Mouse (Mus musculus) hematopoietic stem cell, adult 5-6 weeks (primary cell): Measurements from ENCODE around the gene Rab7. TPM values are rescaled to one million over a fixed set of nuclear protein-coding genes. Genes with fewer than 3 reads are reported as not detected.

ENCODE experiments used
- ATAC-seq, 2 experiments: fragments of 125-278 bp in 1 of 2; replicated peaks in 1 of 2; 2 replicates each; pipeline ENCODE4 v1.8.0; 2016 to 2017; ENCODE audit warnings: inconsistent platforms in 2 of 2, mild to moderate bottlenecking in 2 of 2, moderate number of reproducible peaks in 2 of 2, low read depth in 1 of 2, moderate TSS enrichment in 1 of 2; ENCODE audit not compliant: low FRiP score in 2 of 2, poor library complexity in 2 of 2, severe bottlenecking in 2 of 2, insufficient read depth in 1 of 2, low TSS enrichment in 1 of 2
- total RNA-seq: library from RNA; stranded (forward); fragments of 172-1452, 232-1000 nt; gene quantifications from 2 replicates; pipeline ENCODE4 v1.2.3, GENCODE M21; 2017

The Rab7 gene
- total RNA-seq, 1 experiment from 2014 or later = 73.6 TPM

DNA sequence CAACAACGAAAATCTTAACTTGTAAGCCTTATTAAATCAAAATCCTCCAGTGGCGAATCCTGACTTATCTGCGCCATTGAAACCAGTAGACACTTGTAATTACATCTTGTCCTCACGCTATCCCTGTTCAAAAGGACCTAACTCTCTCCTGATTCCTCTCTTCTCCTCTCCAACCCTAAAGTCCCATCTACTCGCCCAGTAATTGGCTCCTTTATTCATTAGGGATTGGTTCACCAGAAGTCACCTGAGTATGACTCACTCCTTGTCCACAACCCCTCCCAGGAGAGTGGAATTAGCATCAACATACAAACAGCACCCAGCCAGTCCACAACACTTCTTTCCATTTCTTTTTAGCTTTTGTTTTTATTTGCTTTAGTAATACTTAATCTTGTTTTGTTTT is 14.8 kb upstream of the Rab7 start:
- ATAC-seq = no peak

DNA sequence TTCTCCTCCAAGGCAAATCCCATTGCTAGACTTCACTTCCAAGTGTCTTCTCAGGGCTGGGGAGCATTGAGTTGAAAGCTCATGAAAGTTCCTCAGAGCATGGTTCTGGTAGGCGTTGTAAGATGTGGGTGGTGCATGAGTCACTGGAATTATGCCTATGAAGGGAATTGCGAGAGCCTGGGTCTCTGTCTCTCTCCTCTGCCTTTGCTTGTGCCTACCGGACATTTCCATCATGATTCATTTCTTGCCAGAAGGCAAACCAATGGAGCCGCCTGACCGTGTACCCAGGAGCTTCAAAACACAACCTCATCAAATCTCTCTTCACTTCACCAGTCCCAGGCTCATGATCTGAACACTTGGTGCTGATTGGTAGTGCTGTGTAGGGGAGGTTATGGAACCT is 11.8 kb upstream of the Rab7 start:
- no peak for ATAC-seq

DNA sequence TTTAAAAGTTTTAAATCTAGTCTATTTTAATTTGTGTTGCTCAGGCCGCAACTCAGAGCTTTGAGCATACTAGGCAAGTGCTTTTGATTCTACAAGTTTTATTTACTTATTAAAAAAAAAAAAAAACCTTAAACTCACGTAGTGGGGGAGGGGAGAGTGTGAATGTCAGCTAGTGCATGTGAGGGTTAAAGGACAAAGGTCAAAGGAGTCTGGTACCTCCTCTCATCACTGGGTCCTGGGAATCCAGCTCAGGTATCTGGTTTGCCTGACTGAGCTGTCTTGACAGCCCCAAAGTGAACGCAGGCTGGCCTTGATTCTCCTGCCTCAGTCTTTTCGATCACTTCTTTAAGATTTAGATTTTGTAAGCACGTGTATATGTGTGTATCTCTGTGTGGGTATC is 10.6 kb upstream of the Rab7 start:
- no peak for ATAC-seq

DNA sequence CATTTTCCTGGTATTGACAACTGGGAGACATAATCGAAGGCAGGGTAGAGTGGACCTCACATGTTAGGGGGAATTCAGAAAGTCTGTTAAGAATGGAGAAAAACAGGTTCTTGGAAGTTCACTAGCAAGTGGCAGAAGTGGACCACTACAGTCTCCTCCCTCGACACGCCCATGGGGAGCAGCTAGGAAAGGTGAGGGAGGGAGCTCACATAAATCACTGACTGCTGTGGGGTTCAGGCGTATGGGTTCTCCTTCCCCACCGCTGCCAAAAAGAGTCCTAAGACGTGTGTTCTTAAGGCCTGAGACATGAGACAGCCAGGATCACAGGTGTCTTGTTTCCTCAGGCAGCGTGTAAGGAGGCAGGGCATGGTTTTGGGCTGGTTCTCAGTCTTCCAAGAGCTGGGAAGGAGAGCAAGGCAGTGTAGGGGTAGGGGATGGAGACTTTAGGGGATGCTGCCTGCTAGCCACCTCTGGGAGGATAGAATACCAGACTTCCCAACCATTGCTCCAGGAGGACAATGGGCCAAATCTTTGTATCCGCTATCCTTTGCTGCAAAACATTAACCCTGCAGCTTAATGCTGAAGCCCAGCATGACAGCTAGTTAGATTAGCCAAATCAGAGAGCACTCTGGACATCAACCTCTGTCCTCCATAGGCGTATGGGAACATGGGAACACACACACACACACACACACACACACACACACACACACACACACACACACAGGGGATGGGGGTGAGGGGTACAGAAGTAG is 9.2 kb upstream of the Rab7 start:
- ATAC-seq = peak in 1 of 2 experiments; percentile 44; a peak in 1 of 4 replicates

DNA sequence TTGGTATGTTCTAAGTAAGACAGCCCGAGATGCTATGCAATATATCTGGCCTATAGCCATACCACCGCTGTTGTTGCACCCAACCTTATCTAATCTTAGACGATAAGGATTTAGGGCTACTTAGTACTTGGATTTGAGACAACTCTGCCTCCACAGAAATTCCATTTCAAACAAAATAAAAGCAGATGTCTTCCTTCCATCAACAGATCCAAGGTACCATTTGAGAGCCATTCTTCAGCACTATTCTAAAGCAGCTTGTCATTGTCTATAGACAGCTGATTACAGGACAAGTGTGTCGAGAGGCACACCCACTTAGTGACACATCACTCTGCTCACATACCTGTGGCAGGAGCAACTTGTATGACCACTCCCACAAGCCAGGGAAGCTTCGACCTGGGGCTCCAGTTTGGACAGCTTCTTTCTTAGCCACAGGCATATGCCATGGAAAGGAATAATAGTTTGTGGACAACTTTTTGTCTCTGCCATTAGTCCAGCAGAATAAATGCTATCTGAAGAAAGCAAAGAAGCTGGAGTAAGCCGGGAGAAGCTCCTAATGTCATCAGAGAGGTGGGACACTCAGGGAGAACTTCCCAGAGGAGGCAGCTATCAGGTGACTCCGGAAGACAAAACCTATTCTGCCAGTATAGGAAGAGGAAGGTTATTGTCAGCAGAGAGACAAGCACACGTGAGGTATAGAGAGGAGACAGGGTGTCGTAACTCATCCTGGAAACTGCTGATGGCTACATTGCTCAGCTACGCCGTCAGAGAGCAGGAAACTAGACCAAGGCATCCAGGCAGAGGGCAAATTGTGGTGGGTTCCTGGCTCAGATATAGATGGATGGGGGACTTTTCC is 8.4 kb upstream of the Rab7 start:
- ATAC-seq = peak in 1 of 2 experiments; percentile 73; a peak in 1 of 4 replicates

DNA sequence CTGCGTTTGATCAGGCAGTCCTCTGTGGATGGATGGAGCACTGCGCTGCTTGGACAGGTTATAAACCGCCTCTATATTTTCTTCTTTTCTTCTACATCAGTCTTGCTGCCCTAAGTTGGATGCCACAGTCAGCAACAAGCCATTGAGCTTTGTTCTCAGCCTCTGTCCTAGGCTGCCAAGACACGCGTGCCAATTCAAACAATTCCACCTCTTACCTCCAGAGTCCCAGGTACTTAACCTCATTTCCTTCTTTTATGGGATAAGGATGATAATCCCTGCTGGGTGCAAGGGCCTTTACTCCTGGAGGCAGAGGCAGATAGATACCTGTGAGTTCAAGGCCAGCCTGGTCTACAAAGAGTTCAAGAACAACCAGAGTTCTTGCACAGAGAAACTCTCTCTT is 6.1 kb upstream of the Rab7 start:
- ATAC-seq = no peak

DNA sequence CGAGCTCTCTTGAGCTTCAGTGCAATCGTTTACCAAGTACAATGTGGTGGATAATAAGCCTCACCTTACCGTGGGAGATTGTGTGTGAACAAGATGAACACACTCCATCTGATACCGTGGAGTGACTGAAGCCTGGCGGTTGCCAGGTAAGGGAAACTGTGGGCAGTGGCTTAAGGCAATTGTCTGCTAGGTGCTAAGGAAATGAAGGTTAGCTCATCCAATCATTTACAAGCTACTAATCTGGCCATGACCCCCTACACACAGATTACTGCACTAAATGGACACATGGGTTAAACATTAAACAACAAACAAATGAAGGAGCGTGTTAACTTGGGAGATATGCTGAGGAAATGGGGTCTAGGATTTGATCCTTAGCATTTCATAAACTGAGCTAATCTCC is 3.9 kb upstream of the Rab7 start:
- ATAC-seq = no peak

DNA sequence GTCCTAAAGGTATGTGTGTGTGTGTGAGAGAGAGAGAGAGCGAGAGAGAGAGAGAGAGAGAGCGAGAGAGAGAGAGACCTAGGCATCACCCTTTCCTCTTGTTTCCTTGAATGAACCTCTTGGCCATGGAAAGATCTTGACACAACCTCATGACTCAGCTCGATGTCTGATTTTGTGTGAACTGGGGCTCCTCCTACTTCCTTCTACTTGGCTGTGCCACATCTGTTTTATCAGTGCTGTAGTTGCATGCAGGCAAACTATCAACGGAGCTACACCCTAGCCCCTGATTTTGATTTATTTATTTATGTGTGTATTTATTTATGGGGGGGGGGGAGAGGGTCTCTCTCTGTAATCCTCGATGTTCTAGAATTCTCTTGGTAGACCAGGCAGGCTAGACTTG is 2.8 kb upstream of the Rab7 start:
- ATAC-seq = peak; percentile 35 to 60; a peak in 2 of 4 replicates

DNA sequence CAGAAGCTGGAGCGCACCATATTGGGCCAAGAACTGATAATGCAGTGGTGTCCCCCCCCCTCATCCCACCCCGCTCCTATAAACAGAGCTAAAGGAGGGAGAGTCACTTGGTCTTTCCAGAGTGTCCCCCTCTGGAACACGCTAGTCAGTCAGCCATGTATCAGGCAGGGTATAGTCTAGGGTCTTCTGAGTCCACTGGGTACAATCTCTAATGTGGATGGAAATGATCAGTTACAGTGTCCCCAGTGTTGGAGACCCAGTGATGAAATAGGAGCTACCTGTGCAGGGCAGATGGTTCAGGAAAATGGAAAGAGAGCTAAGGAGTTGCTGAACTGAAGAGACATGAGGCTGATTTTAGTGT is 316 bp upstream of the Rab7 start:
- ATAC-seq = no peak

DNA sequence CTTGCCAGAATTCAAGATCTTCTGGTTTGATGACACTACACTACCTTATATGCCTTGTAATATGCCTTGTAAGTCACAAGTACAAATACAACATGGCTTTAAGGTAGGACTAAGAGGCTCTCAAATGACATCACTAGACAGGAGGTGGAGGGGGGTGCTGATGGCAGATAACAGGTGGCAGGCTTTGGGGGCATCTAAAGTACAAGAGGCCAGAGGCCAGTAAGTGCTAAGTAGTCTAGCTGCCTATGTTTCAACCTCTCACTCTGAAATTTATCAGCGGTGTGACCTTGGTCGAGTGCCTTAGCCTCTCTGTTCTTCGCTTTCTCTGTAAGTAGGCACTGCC is 865 bp downstream of the Rab7 start:
- ATAC-seq = no peak

DNA sequence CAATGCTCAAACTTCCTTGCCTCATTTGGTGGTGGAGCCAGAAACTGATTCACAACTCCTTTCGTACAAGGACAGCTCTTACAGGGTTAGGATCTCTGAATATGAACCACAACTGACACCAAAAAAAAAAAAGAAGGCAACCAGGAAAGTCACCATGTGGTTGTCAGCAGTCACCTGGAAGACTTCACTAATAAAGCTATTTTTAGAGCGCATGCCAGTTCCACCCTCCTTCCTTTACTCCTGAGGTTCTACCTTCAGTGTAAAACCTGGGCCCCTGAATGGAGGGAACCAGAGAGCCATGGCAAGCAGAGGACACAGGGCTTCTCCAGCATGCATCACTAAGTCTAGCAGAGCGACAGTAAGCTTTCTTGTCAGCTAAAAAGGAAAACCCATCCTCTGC is 2.7 kb downstream of the Rab7 start:
- ATAC-seq = no peak

DNA sequence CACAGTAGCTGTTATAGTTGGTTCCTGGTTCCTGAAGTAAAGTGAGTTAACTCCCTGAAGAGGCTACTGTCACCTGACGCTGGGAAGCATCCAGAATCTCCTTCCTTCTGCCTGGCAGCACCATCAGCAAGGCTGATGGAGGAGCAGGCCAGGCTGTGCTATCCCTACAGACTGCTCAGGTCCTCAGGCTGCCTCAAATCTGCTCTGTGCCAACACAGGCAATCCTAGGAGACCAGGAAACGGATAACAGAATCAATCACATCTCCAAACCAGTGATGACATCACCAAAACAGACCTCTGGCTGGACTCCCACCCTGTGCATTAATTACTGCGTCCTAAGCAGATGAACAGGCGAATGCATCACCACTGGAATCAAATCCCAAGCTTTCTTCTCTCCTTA is 3.8 kb downstream of the Rab7 start:
- ATAC-seq = no peak

DNA sequence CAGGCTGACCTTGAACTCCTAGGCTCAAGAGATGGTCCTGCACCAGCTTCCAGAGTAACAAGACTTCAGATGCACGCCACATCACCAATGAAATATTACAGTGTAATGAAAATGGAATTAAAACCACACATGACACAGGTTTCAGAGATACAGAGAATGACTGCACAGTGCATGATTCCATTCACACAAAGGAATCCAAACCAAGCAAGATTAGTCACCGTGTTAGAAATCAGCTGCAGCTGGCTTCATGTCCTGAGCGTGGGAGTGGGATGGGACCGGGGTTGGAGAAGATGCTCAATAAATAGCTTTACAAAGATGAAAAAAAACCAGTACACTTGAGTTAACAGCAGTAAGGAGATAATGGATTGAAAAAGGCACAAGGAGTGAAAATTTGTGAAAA is 5.6 kb downstream of the Rab7 start:
- ATAC-seq = no peak

DNA sequence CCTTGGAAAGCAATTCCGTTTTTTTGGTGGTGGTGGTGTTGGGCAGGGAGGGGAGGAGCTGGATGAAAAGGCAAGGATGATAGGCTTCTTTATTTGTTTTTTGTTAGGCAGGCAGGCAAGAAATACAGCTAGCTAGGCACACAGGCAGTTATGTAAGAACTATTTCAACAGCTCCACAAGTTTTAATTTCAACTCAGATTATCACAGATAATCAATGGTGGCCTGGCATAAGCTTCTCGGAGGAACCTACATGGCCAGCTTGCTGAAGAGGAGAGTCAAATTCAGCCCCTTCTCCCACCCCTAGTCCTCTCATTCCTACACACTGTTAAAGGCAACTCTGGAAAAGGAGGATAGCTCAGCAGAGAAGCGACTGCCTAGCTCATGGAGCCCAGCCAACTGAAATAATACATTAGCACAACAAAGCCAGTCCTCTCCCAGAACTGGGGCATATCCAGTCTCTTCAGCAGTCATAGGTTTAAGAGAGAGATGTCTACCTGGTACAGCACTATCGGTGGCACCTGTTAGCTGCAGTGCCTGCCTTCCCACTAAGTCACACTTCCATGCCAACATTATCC is 7.5 kb downstream of the Rab7 start:
- no peak for ATAC-seq

DNA sequence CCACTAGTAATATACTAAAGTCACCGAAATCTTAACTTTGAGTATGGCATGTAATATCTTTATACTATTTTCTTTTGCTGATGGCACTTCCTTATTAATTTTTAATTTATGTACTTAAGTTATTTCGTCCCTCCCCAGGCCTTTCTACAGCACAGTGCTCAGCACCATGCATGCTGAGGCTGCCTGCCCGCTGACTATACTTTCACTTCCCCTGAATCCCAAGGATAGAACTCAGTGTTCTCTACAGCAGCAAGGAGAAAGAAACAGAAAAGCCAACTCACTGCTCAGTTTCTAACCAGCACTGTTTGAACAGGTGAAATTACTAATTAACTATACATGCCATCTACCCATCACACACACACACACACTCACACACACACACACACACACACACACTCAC is 11.6 kb downstream of the Rab7 start:
- ATAC-seq = peak in 1 of 2 experiments; percentile 37; a peak in 1 of 4 replicates

DNA sequence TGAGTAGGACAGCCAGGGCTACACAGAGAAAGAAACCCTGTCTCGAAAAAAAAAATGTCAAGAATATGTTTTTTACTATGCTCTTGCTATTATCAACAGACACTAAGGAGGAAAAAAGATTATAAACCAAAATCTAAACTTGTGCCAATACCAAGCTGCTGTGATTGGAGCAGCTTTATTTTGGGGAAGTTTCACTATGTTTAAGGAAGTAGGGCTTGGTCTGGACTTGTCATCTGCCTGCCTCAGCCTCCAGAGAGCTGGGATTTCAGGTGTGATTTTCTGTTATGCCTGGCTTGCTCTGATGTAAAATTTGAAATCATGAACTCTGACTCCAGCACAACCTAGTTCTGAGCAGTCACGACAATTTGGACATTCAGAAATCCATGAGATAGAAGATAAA is 14.6 kb downstream of the Rab7 start:
- no peak; a peak in 1 of 4 replicates for ATAC-seq

DNA sequence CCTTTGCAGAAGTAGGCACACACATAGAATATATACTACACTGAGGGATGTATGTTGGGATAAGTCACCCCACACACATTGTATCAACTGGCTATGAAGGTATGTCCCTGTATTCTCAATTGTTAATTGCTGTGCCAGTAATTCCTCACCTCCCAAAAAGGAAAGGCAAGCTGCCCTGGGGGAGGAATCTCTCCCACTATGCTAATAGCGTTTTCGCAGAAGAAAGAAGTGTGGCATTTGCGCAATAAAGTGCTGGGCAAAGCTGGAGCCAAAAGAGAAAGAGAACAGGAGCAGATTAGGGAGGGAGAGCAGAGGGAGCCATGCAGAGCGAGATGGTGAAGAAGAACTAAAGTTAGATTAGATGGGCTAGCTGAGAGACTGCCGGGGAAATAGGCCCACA is 17.7 kb downstream of the Rab7 start:
- ATAC-seq = no peak

DNA sequence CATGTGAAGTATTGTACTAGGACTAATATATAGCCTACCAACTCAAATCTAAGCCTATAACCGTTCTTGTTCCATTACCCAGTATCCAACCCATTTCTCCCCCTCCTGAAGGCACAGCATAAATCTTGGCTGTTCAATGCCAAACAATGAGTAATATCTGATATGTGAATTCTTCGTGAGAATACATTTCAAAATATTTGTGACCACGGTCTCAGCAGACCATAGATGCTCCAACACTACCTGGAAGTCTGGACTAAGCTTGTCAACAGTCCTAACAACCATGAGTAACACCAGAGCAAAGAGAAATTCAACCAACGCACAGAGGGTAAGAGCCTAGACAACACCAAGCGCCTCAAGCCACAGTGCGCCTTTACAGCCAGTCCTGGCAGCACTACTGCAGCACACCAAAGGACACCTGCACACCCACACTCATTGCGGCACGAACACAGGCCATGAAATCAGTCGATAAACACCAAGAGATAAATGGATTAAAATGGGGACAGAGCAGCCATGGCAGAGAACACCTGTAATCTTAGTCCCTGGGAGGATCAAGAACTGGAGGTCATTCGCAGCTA is 21.7 kb downstream of the Rab7 start:
- no peak for ATAC-seq
